Comparison of ENCODE assay signal across 11 mouse cellular contexts in genomic region chr14:12041566-12041965, GRCm38 (mm10).
DNase-seq lines count a peak whose midpoint lies in the region.
"Had no signal": no experiment of that assay in that cellular context is flagged by ENCODE, and none has a peak within 500 bp of the region (broad histone marks: within the 10 kb centered on the region; RNA-seq: fewer than 3 reads in every experiment).

No protein-coding gene starts in this region.

- peak; percentile 25 for DNase-seq in adrenal gland, adult 2 months
- no peak for DNase-seq in adrenal gland, postnatal 4 days (ENCODE audit: low spot score in 2 of 2)
- peak; percentile 16 to 23 for DNase-seq in adrenal gland, postnatal 36 days
- no peak for DNase-seq in adrenal gland, postnatal 25 days
- DNase-seq: cerebellum, adult 11 months; cerebellum, adult 18-20 months; cerebellum, adult 8-10 months; cerebellum, adult 9-11 months; cerebellum, postnatal 14 days; cerebellum, postnatal 36 days; embryo, embryonic 11 days had no signal

Comparison
In these comparisons a context has a peak if more than half of its experiments do, and no peak if none do; other contexts are left out.
1. DNase-seq: peak in adrenal gland, adult 2 months (single experiment) and adrenal gland, postnatal 36 days (2 of 2); none in adrenal gland, postnatal 4 days (0 of 2) and adrenal gland, postnatal 25 days (single experiment).